Mouse (Mus musculus) adrenal gland (tissue): ENCODE results near the gene Cntnap5c.
"Not testable (repeated sequence)": the region's sequence is repeated elsewhere in the genome, so short reads cannot be mapped to it uniquely, and the experiment has no call there.

Experiments used
- intact Hi-C: fragments of 180-260 bp; cut with DNase I; formaldehyde crosslinking; loops from one replicate; pipeline ENCODE4 v1.15.1; 2025
- long read RNA-seq, 2 experiments: library from polyadenylated mRNA; unstranded; transcript quantifications; one replicate each; pipeline ENCODE4 v2.0.0; 2020; ENCODE audit warnings: borderline replicate concordance in 1 of 2; ENCODE audit not compliant: insufficient replicate concordance in 1 of 2

The Cntnap5c gene
- long read RNA-seq, experiment 1, partial matches to known transcripts: 0 of 1 reads
- long read RNA-seq, experiment 1, other reads (novel, unspliced or antisense): 1 of 1 reads
- long read RNA-seq, experiment 2: 0 reads

GRCm38 (mm10) chr17:57768622-57769610, at the start of gene Cntnap5c:
Cntnap5c (plus strand) TSS chr17:57769570.
- intact Hi-C loops: loop anchor here (5.0 kb wide), 1 partner anchor 1143 kb away; no protein-coding TSS in a partner anchor

- intact Hi-C loops: no loop called here
These were observed 27.3 kb upstream of the Cntnap5c start, which contains the start of gene Gm21834 for GRCm38 (mm10) chr17:57742119-57742518. Gm21834 (minus strand) TSS chr17:57742219.

- intact Hi-C loops: no loop called here
These were observed 11.3 kb upstream of the Cntnap5c start for GRCm38 (mm10) chr17:57758033-57758432.

- intact Hi-C loops: loop anchor here (5.0 kb wide), 1 partner anchor 1145 kb away; no protein-coding TSS in a partner anchor
These were observed 2.1 kb upstream of the Cntnap5c start for GRCm38 (mm10) chr17:57767306-57767705.

- intact Hi-C loops: no loop called here
These were observed 1.5 kb downstream of the Cntnap5c start for GRCm38 (mm10) chr17:57770904-57771303.

GRCm38 (mm10) chr17:57788161-57788799, 18.9 kb downstream of the Cntnap5c start:
- intact Hi-C loops: no loop called here

- intact Hi-C loops: no loop called here
These were observed 26.0 kb downstream of the Cntnap5c start for GRCm38 (mm10) chr17:57795408-57795807.

- intact Hi-C loops: no loop called here
These were observed 27.4 kb downstream of the Cntnap5c start for GRCm38 (mm10) chr17:57796668-57797311.

GRCm38 (mm10) chr17:57799414-57799985, 30.1 kb downstream of the Cntnap5c start:
- intact Hi-C loops: no loop called here

- intact Hi-C loops: no loop called here
These were observed 31.8 kb downstream of the Cntnap5c start for GRCm38 (mm10) chr17:57801180-57801579.

GRCm38 (mm10) chr17:57837090-57837971, 68.0 kb downstream of the Cntnap5c start:
- intact Hi-C loops: no loop called here

- intact Hi-C loops: not testable (repeated sequence)
These were observed 86.4 kb downstream of the Cntnap5c start for GRCm38 (mm10) chr17:57855811-57856210.

GRCm38 (mm10) chr17:57865996-57866395, 96.6 kb downstream of the Cntnap5c start:
- intact Hi-C loops: no loop called here

GRCm38 (mm10) chr17:57887742-57888389, 118.5 kb downstream of the Cntnap5c start:
- intact Hi-C loops: no loop called here

- intact Hi-C loops: no loop called here
These were observed 142.5 kb downstream of the Cntnap5c start for GRCm38 (mm10) chr17:57911770-57912293.

- intact Hi-C loops: no loop called here
These were observed 214.9 kb downstream of the Cntnap5c start for GRCm38 (mm10) chr17:57984230-57984629.

- intact Hi-C loops: no loop called here
These were observed 219.1 kb downstream of the Cntnap5c start for GRCm38 (mm10) chr17:57988420-57988819.

- intact Hi-C loops: no loop called here
These were observed 227.1 kb downstream of the Cntnap5c start for GRCm38 (mm10) chr17:57996461-57996860.

GRCm38 (mm10) chr17:57999080-57999479, 229.7 kb downstream of the Cntnap5c start:
- intact Hi-C loops: no loop called here
